Mouse (Mus musculus) MEL (cell line): ENCODE measurements at regions not wholly inside any gene's neighbourhood (a gene's known extent, or its start where the extent isn't known, plus 50 kb on each side); places are given as distances from the start of the nearest gene placed in this dataset.

Source experiments
- DNase-seq: peaks from one replicate; pipeline ENCODE4 v3.0.0; 2011; ENCODE audit warnings: low read depth, low spot score
- H3K27ac ChIP-seq: 2 replicates; pipeline ENCODE4 v1.5.1; 2012; ENCODE audit warnings: low read depth, mild to moderate bottlenecking, control low read depth, low read length, moderate library complexity; ENCODE audit not compliant: control insufficient read depth
- H3K27me3 ChIP-seq, 2 experiments: fragments of 150-350 bp in 1 of 2; sonication (generic) in 1 of 2; 2 replicates each; pipeline ENCODE4 v1.6.1; 2012; ENCODE audit warnings: low read length in 2 of 2, mild to moderate bottlenecking in 2 of 2, improper control_type of control experiment in 1 of 2, moderate library complexity in 1 of 2; ENCODE audit not compliant: insufficient read depth in 2 of 2, control insufficient read depth in 1 of 2
- H3K36me3 ChIP-seq, 2 experiments: 2 replicates each; pipeline ENCODE4 v1.6.1; 2012 to 2014; ENCODE audit warnings: low read length in 2 of 2, improper control_type of control experiment in 1 of 2, inconsistent platforms in 1 of 2, mild to moderate bottlenecking in 1 of 2; ENCODE audit not compliant: insufficient read depth in 2 of 2, control insufficient read depth in 1 of 2
- H3K4me1 ChIP-seq, 2 experiments: fragments of 150-350 bp in 1 of 2; sonication (generic) in 1 of 2; 2 replicates each; pipeline ENCODE4 v1.6.1; 2012; ENCODE audit warnings: low read length in 2 of 2, improper control_type of control experiment in 1 of 2, mild to moderate bottlenecking in 1 of 2; ENCODE audit not compliant: insufficient read depth in 2 of 2, control insufficient read depth in 1 of 2
- H3K4me3 ChIP-seq, 2 experiments: fragments of 150-350 bp in 1 of 2; sonication (generic) in 1 of 2; 2 replicates each; pipeline ENCODE4 v1.5.1; 2012; ENCODE audit warnings: low read depth in 2 of 2, low read length in 2 of 2, mild to moderate bottlenecking in 2 of 2, moderate library complexity in 2 of 2, control low read depth in 1 of 2, improper control_type of control experiment in 1 of 2; ENCODE audit not compliant: control insufficient read depth in 1 of 2, insufficient read depth in 1 of 2
- H3K79me2 ChIP-seq: 2 replicates; pipeline ENCODE4 v1.6.1; 2012; ENCODE audit warnings: mild to moderate bottlenecking, low read length, moderate library complexity; ENCODE audit not compliant: control insufficient read depth, poor library complexity, insufficient read depth
- H3K9ac ChIP-seq: 2 replicates; pipeline ENCODE4 v1.6.1; 2012; ENCODE audit warnings: low read depth, mild to moderate bottlenecking, control low read depth, low read length, moderate library complexity; ENCODE audit not compliant: control insufficient read depth, poor library complexity, severe bottlenecking
- H3K9me3 ChIP-seq: fragments of 150-350 bp; sonication (generic); replicated peaks from 2 replicates; pipeline ENCODE4 v1.6.1; 2012; ENCODE audit warnings: mild to moderate bottlenecking, low read length, improper control_type of control experiment, moderate library complexity; ENCODE audit not compliant: insufficient read depth
- BHLHE40 ChIP-seq: IDR thresholded peaks from 2 replicates; pipeline ENCODE4 v1.6.1; 2012; ENCODE audit warnings: low read depth, mild to moderate bottlenecking, inconsistent platforms, low read length, improper control_type of control experiment, borderline replicate concordance
- CHD2 ChIP-seq: IDR thresholded peaks from 2 replicates; pipeline ENCODE4 v1.6.1; 2011; ENCODE audit warnings: low read length, improper control_type of control experiment
- CTCF ChIP-seq, 3 experiments: IDR thresholded peaks in 2 of 3; conservative IDR thresholded peaks in 1 of 3; 2 replicates each; pipeline ENCODE4 v1.5.1; 2011 to 2012; ENCODE audit warnings: low read length in 3 of 3, low read depth in 2 of 3, mild to moderate bottlenecking in 2 of 3, improper control_type of control experiment in 1 of 3, inconsistent platforms in 1 of 3, mixed read lengths in 1 of 3, moderate library complexity in 1 of 3; ENCODE audit not compliant: control insufficient read depth in 1 of 3, insufficient read depth in 1 of 3, poor library complexity in 1 of 3, severe bottlenecking in 1 of 3
- ELF1 ChIP-seq: IDR thresholded peaks from 2 replicates; pipeline ENCODE4 v1.6.1; 2014; ENCODE audit warnings: low read depth, mild to moderate bottlenecking, inconsistent platforms, low read length, improper control_type of control experiment, moderate library complexity
- HCFC1 ChIP-seq: IDR thresholded peaks from 2 replicates; pipeline ENCODE4 v1.6.1; 2012; ENCODE audit warnings: low read depth, mild to moderate bottlenecking, inconsistent platforms, low read length, improper control_type of control experiment, moderate library complexity
- JUND ChIP-seq: IDR thresholded peaks from 2 replicates; pipeline ENCODE4 v1.6.1; 2011; ENCODE audit warnings: low read depth, mild to moderate bottlenecking, improper control_type of control experiment, low read length
- MAFK ChIP-seq: IDR thresholded peaks from 2 replicates; pipeline ENCODE4 v1.6.1; 2011; ENCODE audit warnings: low read depth, mild to moderate bottlenecking, low read length, improper control_type of control experiment, borderline replicate concordance
- MAX ChIP-seq: IDR thresholded peaks from 2 replicates; pipeline ENCODE4 v1.6.1; 2011; ENCODE audit warnings: low read length, improper control_type of control experiment
- MYC ChIP-seq: IDR thresholded peaks from 2 replicates; pipeline ENCODE4 v1.6.1; 2011; ENCODE audit warnings: low read depth, mild to moderate bottlenecking, low read length, improper control_type of control experiment, moderate library complexity
- NRF1 ChIP-seq: IDR thresholded peaks from 2 replicates; pipeline ENCODE4 v1.6.1; 2014; ENCODE audit warnings: low read depth, mild to moderate bottlenecking, inconsistent platforms, low read length, improper control_type of control experiment, moderate library complexity; ENCODE audit not compliant: poor library complexity, insufficient read depth, severe bottlenecking
- POLR2AphosphoS2 ChIP-seq: IDR thresholded peaks from 2 replicates; pipeline ENCODE4 v1.6.1; 2011; ENCODE audit warnings: low read length, improper control_type of control experiment
- RCOR1 ChIP-seq: IDR thresholded peaks from 2 replicates; pipeline ENCODE4 v1.6.1; 2012; ENCODE audit warnings: low read depth, mild to moderate bottlenecking, inconsistent platforms, low read length, improper control_type of control experiment
- SIN3A ChIP-seq: IDR thresholded peaks from 2 replicates; pipeline ENCODE4 v1.6.1; 2012; ENCODE audit warnings: low read length, improper control_type of control experiment, inconsistent platforms
- TCF12 ChIP-seq: IDR thresholded peaks from 2 replicates; pipeline ENCODE4 v1.6.1; 2014; ENCODE audit warnings: low read depth, mild to moderate bottlenecking, inconsistent platforms, low read length, improper control_type of control experiment, moderate library complexity
- USF1 ChIP-seq: IDR thresholded peaks from 2 replicates; pipeline ENCODE4 v1.6.1; 2014; ENCODE audit warnings: low read depth, mild to moderate bottlenecking, inconsistent platforms, low read length, improper control_type of control experiment, moderate library complexity
- USF2 ChIP-seq, 2 experiments: IDR thresholded peaks; 2 replicates each; pipeline ENCODE4 v1.6.1; 2011 to 2012; ENCODE audit warnings: improper control_type of control experiment in 2 of 2, low read length in 2 of 2, borderline replicate concordance in 1 of 2, inconsistent platforms in 1 of 2, low read depth in 1 of 2, mild to moderate bottlenecking in 1 of 2; ENCODE audit not compliant: insufficient read depth in 1 of 2
- ZC3H11A ChIP-seq: IDR thresholded peaks from 2 replicates; pipeline ENCODE4 v1.6.1; 2012; ENCODE audit warnings: low read depth, mild to moderate bottlenecking, inconsistent platforms, low read length, improper control_type of control experiment
- ZMIZ1 ChIP-seq: IDR thresholded peaks from 2 replicates; pipeline ENCODE4 v1.6.1; 2012; ENCODE audit warnings: low read depth, mild to moderate bottlenecking, inconsistent platforms, low read length, improper control_type of control experiment, moderate library complexity

DNA sequence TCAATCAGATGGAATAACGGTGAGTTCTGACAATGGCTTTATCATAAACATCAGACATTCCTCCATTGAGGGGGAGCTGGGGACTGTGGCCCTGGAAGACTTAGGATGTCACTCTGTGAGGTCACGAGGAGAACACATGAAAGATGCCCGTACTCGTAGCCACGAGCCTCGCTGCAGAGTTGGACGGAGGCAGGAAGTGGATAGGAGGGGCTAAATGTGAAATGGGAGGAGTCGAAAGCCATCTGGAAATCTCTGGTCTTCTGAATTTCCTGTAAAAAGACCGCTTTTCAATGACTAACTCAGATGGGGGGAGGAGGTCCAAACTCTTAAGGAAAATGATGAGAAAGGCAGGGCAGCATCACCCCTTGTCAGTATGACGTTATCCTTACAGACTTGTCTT, 210.5 kb downstream of the Gm45692 start:
- H3K9me3 ChIP-seq = no peaks in the 10 kb centered on the region
- no peak overlapping the region for H3K27ac ChIP-seq
- H3K4me3 ChIP-seq = no peak overlapping the region
- H3K79me2 ChIP-seq = no peaks in the 10 kb centered on the region
- H3K27me3 ChIP-seq = no peaks in the 10 kb centered on the region
- no peak overlapping the region for H3K9ac ChIP-seq
- H3K4me1 ChIP-seq = no peaks in the 10 kb centered on the region
- no peak for DNase-seq
- TF ChIP-seq CHD2 = no peak
- no peak for TF ChIP-seq HCFC1
- TF ChIP-seq NRF1 = no peak
- no peak for TF ChIP-seq TCF12
- TF ChIP-seq MAX = no peak
- no peak for TF ChIP-seq BHLHE40
- no peak for TF ChIP-seq JUND
- TF ChIP-seq USF2 (IDR thresholded peaks at IDR 0.05; ENCODE audit: borderline replicate concordance in 1 of 2, insufficient read depth in 1 of 2, low read depth in 1 of 2, low read length in 2 of 2) = no peak
- no peak for TF ChIP-seq ZMIZ1
- TF ChIP-seq MYC = no peak
- no peak for TF ChIP-seq RCOR1
- TF ChIP-seq ELF1 = no peak
- TF ChIP-seq CTCF (IDR thresholded peaks at IDR 0.05 in 2 of 3, conservative IDR thresholded peaks at IDR 0.05 in 1 of 3; ENCODE audit: control insufficient read depth in 1 of 3, insufficient read depth in 1 of 3, low read depth in 2 of 3, low read length in 3 of 3, poor library complexity in 1 of 3, severe bottlenecking in 1 of 3) = no peak
- no peak for TF ChIP-seq SIN3A
- no peak for TF ChIP-seq ZC3H11A
- TF ChIP-seq POLR2AphosphoS2 = no peak
- TF ChIP-seq USF1 = no peak
- no peaks in the 10 kb centered on the region for H3K36me3 ChIP-seq

DNA sequence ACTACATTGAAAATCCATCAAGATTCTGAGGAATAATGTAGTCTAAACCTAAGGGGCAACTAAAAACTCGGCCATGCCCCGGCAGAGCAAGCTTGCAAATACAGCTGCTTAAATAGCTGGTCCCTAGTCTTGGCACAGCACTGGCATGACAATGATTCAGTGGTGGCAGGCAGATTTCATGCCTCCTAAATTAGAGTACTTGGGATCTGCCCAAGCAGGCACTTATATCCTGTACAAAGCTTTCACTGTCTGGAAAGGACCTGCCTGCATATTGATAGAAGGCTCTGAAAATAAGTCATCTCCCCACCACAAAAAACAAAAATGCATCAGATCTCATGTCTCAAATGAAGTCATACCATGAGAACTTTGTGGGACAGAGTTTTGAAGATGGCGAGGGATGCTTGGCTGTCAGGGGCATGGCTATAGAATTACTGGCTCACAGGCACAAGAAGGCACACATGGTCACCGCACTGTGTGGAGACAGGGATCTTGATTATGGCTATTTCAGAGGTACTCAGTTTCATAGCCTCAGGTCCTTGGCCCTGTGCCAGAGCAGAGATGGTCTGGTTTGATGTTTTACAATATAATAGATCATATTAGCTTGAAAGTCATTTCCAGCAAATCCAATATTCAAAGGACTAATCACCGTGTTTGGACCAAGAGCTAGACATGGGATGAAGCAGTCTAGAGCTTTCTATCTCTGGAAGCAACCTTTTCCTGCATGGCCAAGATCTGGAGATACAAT, 217.7 kb downstream of the Gm45692 start:
- H3K9me3 ChIP-seq = no peaks in the 10 kb centered on the region
- H3K4me1 ChIP-seq = no peaks in the 10 kb centered on the region
- no peaks in the 10 kb centered on the region for H3K79me2 ChIP-seq
- H3K9ac ChIP-seq = no peak overlapping the region
- TF ChIP-seq JUND (no peak), MAFK (no peak), TCF12 (no peak)
- H3K27me3 ChIP-seq = no peaks in the 10 kb centered on the region
- H3K27ac ChIP-seq = no peak overlapping the region
- no peak overlapping the region for H3K4me3 ChIP-seq
- H3K36me3 ChIP-seq = no peaks in the 10 kb centered on the region
- no peak for DNase-seq
